27 mouse cellular contexts compared by ENCODE assay signal in genomic region chr4:119668185-119668584, GRCm38 (mm10). TPM values are rescaled to one million over a fixed set of nuclear protein-coding genes. Genes with fewer than 3 reads are reported as not detected.
DNase-seq lines count a peak whose midpoint lies in the region; ATAC-seq lines count a peak whose summit lies in the region.
"Had no signal": no experiment of that assay in that cellular context is flagged by ENCODE, and none has a peak within 500 bp of the region (broad histone marks: within the 10 kb centered on the region; RNA-seq: fewer than 3 reads in every experiment).

No protein-coding gene starts in this region.

- H3K9me3 ChIP-seq in megakaryocyte, embryonic 14.5 days = no peaks in the 10 kb centered on the region
- H3K9me3 ChIP-seq: embryonic facial prominence, embryonic 10.5 days; embryonic facial prominence, embryonic 12.5 days; forebrain, embryonic 13.5 days; forebrain, embryonic 15.5 days; G1E had no signal

- H3K4me1 ChIP-seq in megakaryocyte, embryonic 14.5 days = peaks cover 41% of the 10 kb centered on the region

- H3K27me3 ChIP-seq in megakaryocyte, embryonic 14.5 days (replicated peaks) = peaks cover 66% of the 10 kb centered on the region
- H3K27me3 ChIP-seq: CH12.LX; embryonic facial prominence, embryonic 12.5 days; forebrain, embryonic 13.5 days; forebrain, embryonic 15.5 days; Patski had no signal

- H3K4me3 ChIP-seq in megakaryocyte, embryonic 14.5 days (replicated peaks) = peak overlapping the region; percentile 3
- H3K4me3 ChIP-seq: embryonic facial prominence, embryonic 10.5 days; embryonic facial prominence, embryonic 12.5 days; forebrain, embryonic 13.5 days; forebrain, embryonic 15.5 days had no signal

- H3K36me3 ChIP-seq in megakaryocyte, embryonic 14.5 days (replicated peaks; ENCODE audit: low read length) = no peaks in the 10 kb centered on the region
- H3K36me3 ChIP-seq: embryonic facial prominence, embryonic 10.5 days; embryonic facial prominence, embryonic 12.5 days; forebrain, embryonic 15.5 days; G1E had no signal

- intact Hi-C loops in heart, postnatal 10 days (cut with DNase I) = loop anchor here (5.0 kb wide), 1 partner anchor 421 kb away; no protein-coding TSS in a partner anchor

- ATAC-seq in megakaryocyte, adult 5-6 weeks (ENCODE audit: poor library complexity, severe bottlenecking) = no peak
- ATAC-seq: activated CD4-positive, CD25-positive, alpha-beta regulatory T cell, adult 4 months; CD4-positive, CD25-positive, alpha-beta regulatory T cell, adult 4 months; Patski had no signal

- peak; percentile 79 for DNase-seq in heart, adult 11 months
- no peak for DNase-seq in heart, postnatal 10 days
- peak; percentile 6 for DNase-seq in thymus, postnatal 4 days
- no peak for DNase-seq in thymus, postnatal 0 days (ENCODE audit: low spot score)
- DNase-seq: adrenal gland, adult 8-10 months; adrenal gland, postnatal 14 days; adrenal gland, postnatal 36 days; B cell, adult 2 months; cerebellum, adult 11-12 months; cerebellum, adult 2 months; cerebellum, postnatal 10 days; cerebellum, postnatal 25 days had no signal

RNA-seq across cellular contexts. Expression of gene Guca2b, which starts 9.4 kb away (rescaled TPM):
- total RNA-seq in heart, postnatal 10 days (2021) = not detected
- polyA plus RNA-seq in megakaryocyte, embryonic 14.5 days (2012; ENCODE audit: insufficient read depth, low replicate concordance) = not detected in 2 replicates
- total RNA-seq in megakaryocyte, adult 5-6 weeks (2015) = not detected in 2 replicates
- total RNA-seq in megakaryocyte, adult 5-6 weeks (2017) = not detected in 2 replicates
- polyA plus RNA-seq in thymus, postnatal 0 days (2015; fragmentation: Nextera tagmentation; extraction: Ambion mirVana) = 0.68 and 1.1 TPM in 2 replicates
- total RNA-seq: adrenal gland, adult 8-10 months; adrenal gland, postnatal 14 days; adrenal gland, postnatal 36 days had no signal
- polyA plus RNA-seq: activated CD4-positive, CD25-positive, alpha-beta regulatory T cell, adult 4 months; CD4-positive, CD25-positive, alpha-beta regulatory T cell, adult 4 months; cerebellum, adult 2 months; cortical plate, adult 2 months; embryonic facial prominence, embryonic 10.5 days; embryonic facial prominence, embryonic 12.5 days; embryonic facial prominence, embryonic 14.5 days; forebrain, embryonic 11.5 days; forebrain, embryonic 13.5 days; forebrain, embryonic 15.5 days; G1E had no signal

RNA-seq across cellular contexts. Expression of gene Guca2a, which starts 30.7 kb away (rescaled TPM):
- total RNA-seq in heart, postnatal 10 days (2021) = not detected
- not detected in 2 replicates for polyA plus RNA-seq in megakaryocyte, embryonic 14.5 days (2012; ENCODE audit: insufficient read depth, low replicate concordance)
- not detected in 2 replicates for total RNA-seq in megakaryocyte, adult 5-6 weeks (2015)
- not detected in 2 replicates for total RNA-seq in megakaryocyte, adult 5-6 weeks (2017)
- polyA plus RNA-seq in thymus, postnatal 0 days (2015; fragmentation: Nextera tagmentation; extraction: Ambion mirVana) = 0.69 TPM in 1 of 2 replicates, not detected in the other
- total RNA-seq: adrenal gland, adult 18-20 months; adrenal gland, postnatal 14 days; adrenal gland, postnatal 36 days; CH12.LX; G1E had no signal
- polyA plus RNA-seq: activated CD4-positive, CD25-positive, alpha-beta regulatory T cell, adult 4 months; CD4-positive, CD25-positive, alpha-beta regulatory T cell, adult 4 months; cerebellum, adult 2 months; cortical plate, adult 2 months; embryonic facial prominence, embryonic 10.5 days; embryonic facial prominence, embryonic 12.5 days; embryonic facial prominence, embryonic 14.5 days; forebrain, embryonic 11.5 days; forebrain, embryonic 13.5 days; forebrain, embryonic 15.5 days; G1E; Patski had no signal

Comparison
In these comparisons a context has a peak if more than half of its experiments do, and no peak if none do; other contexts are left out.
1. DNase-seq: peak in heart, adult 11 months (single experiment) and thymus, postnatal 4 days (single experiment); none in heart, postnatal 10 days (0 of 2) and thymus, postnatal 0 days (single experiment).